Mouse (Mus musculus): ENCODE measurements around the gene Snx29. TPM values are rescaled to one million over a fixed set of nuclear protein-coding genes. Genes with fewer than 3 reads are reported as not detected.
A peak's percentile ranks its signal among the peaks of the same experiment; 100 is the strongest.
"Not testable (repeated sequence)": the region's sequence is repeated elsewhere in the genome, so short reads cannot be mapped to it uniquely, and the experiment has no call there.

Gene Snx29
- polyA plus RNA-seq, 1 experiment from 2014 or later: 13.0 TPM

- Histone ChIP-seq H3K9ac (no peak overlapping the region), H3K4me1 (peaks cover 8% of the 10 kb centered on the region; the same call in 1 of the 2 replicates), H3K4me2 (no peak overlapping the region), H3K9me3 (replicated peaks) (no peaks in the 10 kb centered on the region), H3K27ac (no peak overlapping the region), H3K27me3 (no peaks in the 10 kb centered on the region), H3K36me3 (ENCODE audit: poor library complexity, severe bottlenecking) (no peaks in the 10 kb centered on the region), H3K4me3 (no peak overlapping the region)
- 73% methylated on average over 9 of the region's 9 CpGs for WGBS
- ATAC-seq: no peak
Measured at GRCm38 (mm10) chr16:11507188-11507731, 184.6 kb downstream of the Snx29 start.

- Histone ChIP-seq H3K9me3 (replicated peaks) (no peaks in the 10 kb centered on the region), H3K4me2 (no peak overlapping the region), H3K4me1 (peaks cover 8% of the 10 kb centered on the region; the same call in 1 of the 2 replicates), H3K4me3 (no peak overlapping the region), H3K27ac (no peak overlapping the region), H3K27me3 (no peaks in the 10 kb centered on the region), H3K9ac (no peak overlapping the region), H3K36me3 (ENCODE audit: poor library complexity, severe bottlenecking) (no peaks in the 10 kb centered on the region)
- 89% methylated on average over 7 of the region's 7 CpGs for WGBS
- ATAC-seq: no peak
Measured at GRCm38 (mm10) chr16:11508341-11508740, 185.6 kb downstream of the Snx29 start.

- Histone ChIP-seq H3K4me1 (peaks cover 4% of the 10 kb centered on the region; the same call in 1 of the 2 replicates), H3K9me3 (replicated peaks) (no peaks in the 10 kb centered on the region), H3K4me2 (no peak overlapping the region), H3K4me3 (no peak overlapping the region), H3K9ac (no peak overlapping the region), H3K27me3 (no peaks in the 10 kb centered on the region), H3K27ac (no peak overlapping the region), H3K36me3 (ENCODE audit: poor library complexity, severe bottlenecking) (no peaks in the 10 kb centered on the region)
- no peak for ATAC-seq
- WGBS: 91% methylated on average over 2 of the region's 2 CpGs
Measured at GRCm38 (mm10) chr16:11510416-11510815, 187.7 kb downstream of the Snx29 start.

GRCm38 (mm10) chr16:11510854-11511253, 188.1 kb downstream of the Snx29 start:
- Histone ChIP-seq H3K4me1 (peaks cover under 1% of the 10 kb centered on the region; the same call in 1 of the 2 replicates), H3K27ac (no peak overlapping the region), H3K4me2 (no peak overlapping the region), H3K36me3 (ENCODE audit: poor library complexity, severe bottlenecking) (no peaks in the 10 kb centered on the region), H3K9me3 (replicated peaks) (no peaks in the 10 kb centered on the region), H3K9ac (no peak overlapping the region), H3K4me3 (no peak overlapping the region), H3K27me3 (no peaks in the 10 kb centered on the region)
- no peak for ATAC-seq
- 82% methylated on average over 3 of the region's 3 CpGs for WGBS

- not testable (repeated sequence) for H3K27ac ChIP-seq; H3K9ac ChIP-seq; H3K4me3 ChIP-seq; H3K9me3 ChIP-seq (replicated peaks); H3K4me1 ChIP-seq; H3K27me3 ChIP-seq; ATAC-seq; H3K4me2 ChIP-seq; H3K36me3 ChIP-seq (ENCODE audit: poor library complexity, severe bottlenecking)
- WGBS: 94% methylated on average over 7 of the region's 7 CpGs
Measured at GRCm38 (mm10) chr16:11511696-11512095, 189.0 kb downstream of the Snx29 start.

- Histone ChIP-seq H3K4me3 (no peak overlapping the region), H3K9me3 (replicated peaks) (no peaks in the 10 kb centered on the region), H3K27ac (no peak overlapping the region), H3K4me2 (no peak overlapping the region), H3K4me1 (0 out of 2 replicates have a peak, but pooled peaks cover 10% of the 10 kb centered on the region), H3K36me3 (ENCODE audit: poor library complexity, severe bottlenecking) (peaks cover 7% of the 10 kb centered on the region; the same call in 1 of the 2 replicates), H3K9ac (no peak overlapping the region), H3K27me3 (no peaks in the 10 kb centered on the region)
- ATAC-seq: no peak
- 97% methylated on average over 2 of the region's 2 CpGs for WGBS
Measured at GRCm38 (mm10) chr16:11516681-11517080, 194.0 kb downstream of the Snx29 start.

GRCm38 (mm10) chr16:11517385-11517784, 194.7 kb downstream of the Snx29 start:
- Histone ChIP-seq H3K27ac (no peak overlapping the region), H3K4me1 (0 out of 2 replicates have a peak, but pooled peaks cover 10% of the 10 kb centered on the region), H3K9ac (no peak overlapping the region), H3K4me3 (no peak overlapping the region), H3K27me3 (no peaks in the 10 kb centered on the region), H3K9me3 (replicated peaks) (no peaks in the 10 kb centered on the region), H3K4me2 (no peak overlapping the region), H3K36me3 (ENCODE audit: poor library complexity, severe bottlenecking) (peaks cover 7% of the 10 kb centered on the region; the same call in 1 of the 2 replicates)
- 92% methylated on average over 6 of the region's 6 CpGs for WGBS
- ATAC-seq: no peak

GRCm38 (mm10) chr16:11518803-11519498, 196.2 kb downstream of the Snx29 start:
- no peak for ATAC-seq
- no peak overlapping the region for H3K27ac ChIP-seq
- no peak overlapping the region for H3K4me2 ChIP-seq
- WGBS: 92% methylated on average over 12 of the region's 12 CpGs
- H3K36me3 ChIP-seq (ENCODE audit: poor library complexity, severe bottlenecking): peaks cover 7% of the 10 kb centered on the region; the same call in 1 of the 2 replicates
- 0 out of 2 replicates have a peak, but pooled peaks cover 10% of the 10 kb centered on the region for H3K4me1 ChIP-seq
- no peak overlapping the region for H3K4me3 ChIP-seq
- H3K9ac ChIP-seq: no peak overlapping the region
- H3K9me3 ChIP-seq (replicated peaks): no peaks in the 10 kb centered on the region
- no peaks in the 10 kb centered on the region for H3K27me3 ChIP-seq

GRCm38 (mm10) chr16:11526104-11526786, 203.5 kb downstream of the Snx29 start:
- Histone ChIP-seq H3K36me3 (ENCODE audit: poor library complexity, severe bottlenecking) (no peaks in the 10 kb centered on the region), H3K27me3 (no peaks in the 10 kb centered on the region), H3K9ac (no peak overlapping the region), H3K4me3 (no peak overlapping the region), H3K9me3 (replicated peaks) (no peaks in the 10 kb centered on the region), H3K4me1 (peaks cover 16% of the 10 kb centered on the region), H3K27ac (no peak overlapping the region; the same call in 1 of the 2 replicates), H3K4me2 (no peak overlapping the region)
- peak; percentile 57 for ATAC-seq
- 84% methylated on average over 10 of the region's 10 CpGs for WGBS

- no peak overlapping the region for H3K4me3 ChIP-seq
- ATAC-seq: peak; percentile 44; the same call in 1 of the 2 replicates
- H3K9me3 ChIP-seq (replicated peaks): no peaks in the 10 kb centered on the region
- no peak overlapping the region for H3K27ac ChIP-seq
- no peak overlapping the region for H3K9ac ChIP-seq
- H3K4me2 ChIP-seq: no peak overlapping the region
- peaks cover 13% of the 10 kb centered on the region for H3K4me1 ChIP-seq
- 83% methylated on average over 10 of the region's 10 CpGs for WGBS
- no peaks in the 10 kb centered on the region for H3K27me3 ChIP-seq
- H3K36me3 ChIP-seq (ENCODE audit: poor library complexity, severe bottlenecking): no peaks in the 10 kb centered on the region
Measured at GRCm38 (mm10) chr16:11526996-11527395, 204.3 kb downstream of the Snx29 start.

GRCm38 (mm10) chr16:11530466-11531194, 207.9 kb downstream of the Snx29 start:
- H3K36me3 ChIP-seq (ENCODE audit: poor library complexity, severe bottlenecking): no peaks in the 10 kb centered on the region
- H3K27me3 ChIP-seq: no peaks in the 10 kb centered on the region
- 45% methylated on average over 13 of the region's 13 CpGs for WGBS
- peaks cover 13% of the 10 kb centered on the region for H3K4me1 ChIP-seq
- H3K9me3 ChIP-seq (replicated peaks): no peaks in the 10 kb centered on the region
- H3K4me3 ChIP-seq: no peak overlapping the region
- H3K27ac ChIP-seq: no peak overlapping the region
- H3K4me2 ChIP-seq: no peak overlapping the region
- H3K9ac ChIP-seq: no peak overlapping the region
- no peak for ATAC-seq

GRCm38 (mm10) chr16:11531441-11531840, 208.7 kb downstream of the Snx29 start:
- no peak overlapping the region for H3K9ac ChIP-seq

More at GRCm38 (mm10) chr16:11531441-11531840, 208.7 kb downstream of the Snx29 start:
- Histone ChIP-seq H3K27ac (no peak overlapping the region), H3K4me2 (no peak overlapping the region), H3K4me3 (no peak overlapping the region), H3K27me3 (no peaks in the 10 kb centered on the region), H3K9me3 (replicated peaks) (no peaks in the 10 kb centered on the region), H3K4me1 (peaks cover 9% of the 10 kb centered on the region), H3K36me3 (ENCODE audit: poor library complexity, severe bottlenecking) (no peaks in the 10 kb centered on the region)
- no peak for ATAC-seq
- WGBS: 90% methylated on average over 7 of the region's 7 CpGs

All from forebrain, embryonic 13.5 days (tissue).